Mouse (Mus musculus): ENCODE data around the gene Zcchc17.

The Zcchc17 gene

DNA sequence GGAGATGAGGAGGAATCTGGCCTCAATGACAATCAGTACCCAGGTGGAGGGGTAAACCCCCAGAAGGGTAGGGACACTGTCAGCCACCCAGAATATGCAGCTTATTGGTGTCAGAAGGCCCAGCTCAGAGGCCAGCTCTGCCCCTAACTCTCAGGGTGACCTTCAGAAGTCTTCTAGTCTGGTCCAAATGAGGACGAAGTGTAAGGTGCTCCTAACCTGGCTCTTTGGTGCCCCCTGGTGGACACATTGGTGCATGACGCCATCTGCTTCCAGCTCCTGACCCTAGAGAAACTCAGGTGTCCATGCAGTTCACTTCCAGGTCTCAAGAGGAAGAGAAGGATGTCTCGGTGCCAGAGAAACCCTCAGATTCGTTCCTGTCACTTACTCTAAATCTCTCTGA, 67.5 kb downstream of the Zcchc17 start:
- in situ Hi-C loops (cut with MboI, MseI), result loop anchor here (5.0 kb wide), 1 partner anchor 245 kb away; no protein-coding TSS in a partner anchor

DNA sequence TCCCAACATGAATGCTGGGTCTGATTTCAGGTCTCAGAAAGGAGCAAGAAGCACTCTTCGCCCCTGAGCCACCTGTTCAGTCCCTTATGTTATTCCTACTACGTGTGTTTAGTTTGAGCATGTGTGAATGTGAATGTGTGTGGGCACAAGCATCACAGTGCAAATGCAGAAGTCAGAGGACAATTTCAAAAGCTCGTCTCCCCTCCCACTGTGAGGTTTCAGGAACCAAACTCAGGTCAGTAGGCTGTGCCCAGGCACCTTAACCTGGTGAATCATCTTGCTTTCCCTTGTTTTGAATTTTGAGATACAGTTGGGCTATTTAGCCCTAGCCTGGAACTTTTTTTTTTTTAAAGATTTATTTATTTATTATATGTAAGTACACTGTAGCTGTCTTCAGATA, 69.9 kb downstream of the Zcchc17 start:
- in situ Hi-C loops (cut with MboI, MseI), result loop anchor here (5.0 kb wide), 1 partner anchor 247 kb away; no protein-coding TSS in a partner anchor

DNA sequence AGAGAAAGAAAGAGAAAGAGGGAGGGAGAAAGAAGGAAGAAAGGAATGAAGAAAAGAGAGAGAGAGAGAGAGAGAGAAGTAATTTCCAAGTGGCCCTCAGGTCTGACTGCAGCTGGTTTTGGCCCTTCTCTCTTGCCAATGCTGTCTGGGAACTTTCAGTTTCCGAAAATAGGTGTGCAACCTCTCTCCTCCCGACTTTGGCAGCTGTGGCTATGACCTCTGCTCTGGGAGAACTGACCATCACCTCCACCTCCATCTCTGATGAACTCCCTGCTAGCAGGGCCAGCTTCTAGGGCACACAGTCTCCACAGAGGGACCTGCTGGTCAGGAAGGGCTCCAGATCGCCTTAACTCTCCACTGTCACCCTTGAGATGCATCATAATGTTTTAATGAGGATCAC, 73.2 kb downstream of the Zcchc17 start:
- in situ Hi-C loops (cut with MboI, MseI), result no loop called here

GRCm38 (mm10) chr4:130283826-130284225, 75.9 kb downstream of the Zcchc17 start:
- in situ Hi-C loops (cut with MboI, MseI), result no loop called here

- in situ Hi-C loops (cut with MboI, MseI), result no loop called here
Measured at GRCm38 (mm10) chr4:130282856-130283255, 76.9 kb downstream of the Zcchc17 start.

- in situ Hi-C loops (cut with MboI, MseI), result no loop called here
Measured at GRCm38 (mm10) chr4:130279105-130279504, 80.6 kb downstream of the Zcchc17 start, which contains the start of gene Serinc2. TSS of gene Serinc2 (minus strand) at chr4:130279205.

DNA sequence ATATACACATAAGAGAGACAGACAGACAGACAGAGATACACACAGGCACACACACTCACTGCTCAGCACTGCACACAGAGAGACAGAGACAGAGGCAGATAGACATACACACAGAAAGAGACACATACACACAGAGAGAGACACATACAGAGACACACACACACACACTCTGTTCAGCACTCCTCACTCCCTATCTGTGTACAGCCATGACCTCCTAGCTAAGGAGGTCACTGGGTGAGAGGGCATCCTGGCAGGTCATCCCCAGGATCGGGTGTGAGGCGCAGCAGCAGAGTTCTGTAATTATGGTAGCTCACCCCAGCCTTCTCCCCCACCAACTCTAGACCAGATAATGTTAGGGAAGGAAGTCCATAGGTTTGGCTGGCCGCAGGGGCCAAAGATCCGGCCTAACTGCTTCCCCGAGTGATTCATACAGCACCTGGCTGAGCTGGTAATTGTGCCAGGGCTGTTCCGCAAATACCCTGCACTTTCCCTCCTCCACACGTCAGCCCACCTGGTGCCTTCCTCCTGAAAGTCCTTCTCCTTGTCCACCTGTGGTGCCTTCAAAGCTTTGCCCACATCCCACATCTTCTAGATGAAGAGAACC, 83.1 kb downstream of the Zcchc17 start:
- in situ Hi-C loops (cut with MboI, MseI), result no loop called here

GRCm38 (mm10) chr4:130275823-130276105, 84.0 kb downstream of the Zcchc17 start:
- in situ Hi-C loops (cut with MboI, MseI), result no loop called here

DNA sequence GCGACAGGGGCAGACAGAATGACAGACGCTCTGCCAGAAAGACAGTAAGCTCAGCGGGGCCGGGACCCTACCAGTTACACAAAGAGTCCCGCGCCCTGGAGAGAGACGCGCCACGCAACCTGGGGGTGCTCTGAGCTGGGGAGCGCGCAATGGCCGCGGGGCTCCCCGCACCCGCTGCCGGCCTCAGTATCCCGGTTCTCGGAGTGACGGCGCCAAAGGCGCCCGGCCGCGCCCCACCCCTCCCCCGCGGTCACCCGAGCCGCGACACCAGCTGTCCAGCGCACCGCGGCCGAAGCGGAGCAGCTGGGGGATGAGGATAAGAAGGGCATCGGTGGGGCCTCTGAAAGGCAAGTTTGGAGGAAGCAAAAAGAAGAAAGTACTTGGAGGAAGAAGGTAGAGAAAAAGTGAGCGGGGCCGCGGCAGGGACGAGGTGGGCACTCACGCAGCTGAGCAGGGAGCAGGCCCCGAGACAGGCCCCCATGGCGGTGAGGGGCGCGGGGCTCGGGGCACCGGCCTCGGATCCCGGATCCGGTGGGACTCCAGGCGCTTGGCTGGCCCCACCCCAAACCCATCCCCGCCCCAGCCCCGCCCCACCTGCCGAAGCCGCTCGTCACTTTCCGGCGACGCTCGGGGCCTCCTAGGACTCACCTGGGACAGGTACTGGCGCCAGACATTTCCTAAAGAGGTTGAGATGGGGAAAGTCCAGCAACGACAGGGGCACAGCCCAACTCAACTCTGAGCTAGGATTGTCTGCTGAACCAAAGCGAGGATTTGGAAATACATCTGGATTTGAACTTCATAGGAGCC, 84.5 kb downstream of the Zcchc17 start:
- in situ Hi-C loops (cut with MboI, MseI), result no loop called here

- in situ Hi-C loops (cut with MboI, MseI), result no loop called here
Measured at GRCm38 (mm10) chr4:130274346-130275015, 85.3 kb downstream of the Zcchc17 start.

- in situ Hi-C loops (cut with MboI, MseI), result no loop called here
Measured at GRCm38 (mm10) chr4:130273698-130274345, 85.9 kb downstream of the Zcchc17 start.

- in situ Hi-C loops (cut with MboI, MseI), result no loop called here
Measured at GRCm38 (mm10) chr4:130270611-130271347, 89.0 kb downstream of the Zcchc17 start.

DNA sequence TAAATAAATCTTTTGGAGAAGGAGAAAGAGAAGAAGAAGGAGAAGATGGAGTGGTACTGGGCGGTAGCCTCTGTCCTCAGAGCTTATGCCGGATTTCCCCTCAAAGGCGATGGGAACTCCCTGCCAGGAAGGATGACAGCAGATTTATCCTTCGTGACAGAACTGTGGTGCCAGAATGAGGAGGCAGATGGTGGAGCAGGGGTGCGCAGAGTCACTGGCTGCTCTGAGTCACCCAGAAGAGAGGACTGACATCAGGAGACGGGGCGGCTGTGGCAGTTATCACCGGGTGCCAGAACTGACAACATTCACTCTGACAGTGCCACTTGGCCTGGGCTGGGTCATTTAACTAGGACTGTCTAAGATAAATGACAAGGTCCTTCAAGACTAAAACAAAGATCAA, 89.7 kb downstream of the Zcchc17 start:
- in situ Hi-C loops (cut with MboI, MseI), result no loop called here

DNA sequence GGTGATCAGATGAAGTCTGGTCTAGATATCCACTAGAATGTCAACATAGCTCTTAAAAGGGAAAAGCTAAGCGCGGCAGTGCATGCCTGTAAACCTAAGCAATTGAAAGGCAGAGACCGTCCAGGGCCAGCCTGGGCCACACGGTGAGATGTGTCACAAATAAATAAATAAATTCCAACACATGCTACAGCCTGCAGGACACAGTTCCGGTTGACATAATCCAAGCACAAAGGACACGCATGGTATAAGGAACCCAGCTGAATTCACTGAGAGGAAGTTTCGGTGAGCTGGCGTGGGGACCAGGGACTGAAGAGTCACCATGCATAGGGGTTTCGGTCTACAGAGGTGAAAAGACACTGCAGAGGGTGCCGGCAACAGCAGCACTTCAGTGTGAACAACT, 91.0 kb downstream of the Zcchc17 start:
- in situ Hi-C loops (cut with MboI, MseI), result loop anchor here (10.0 kb wide), 1 partner anchor 986 kb away; no protein-coding TSS in a partner anchor

- in situ Hi-C loops (cut with MboI, MseI), result loop anchor here (10.0 kb wide), 1 partner anchor 988 kb away; no protein-coding TSS in a partner anchor
Measured at GRCm38 (mm10) chr4:130267069-130267468, 92.7 kb downstream of the Zcchc17 start.

- in situ Hi-C loops (cut with MboI, MseI), result loop anchor here (10.0 kb wide), 1 partner anchor 988 kb away; no protein-coding TSS in a partner anchor
Measured at GRCm38 (mm10) chr4:130266601-130267000, 93.1 kb downstream of the Zcchc17 start.

All from T-helper 2 cell (primary cell).